Mouse (Mus musculus) induced T-regulatory cell, adult 2 months (primary cell): Measurements from ENCODE around the gene Prr18.

Experiments
- DNase-seq: peaks from one replicate; pipeline ENCODE4 v3.0.0-alpha.2; 2012; ENCODE audit warnings: low read depth

Prr18 gene

GRCm38 (mm10) chr17:8340407-8341359 is 3.4 kb downstream of the Prr18 start:
- DNase-seq, result peak; percentile 31

- no peak for DNase-seq
Measured at GRCm38 (mm10) chr17:8341360-8341963, 4.2 kb downstream of the Prr18 start.

- DNase-seq, result peak; percentile 67
Measured at GRCm38 (mm10) chr17:8342706-8343105, 5.4 kb downstream of the Prr18 start.

- no peak for DNase-seq
Measured at GRCm38 (mm10) chr17:8343416-8343815, 6.2 kb downstream of the Prr18 start.

GRCm38 (mm10) chr17:8347765-8348285 is 10.6 kb downstream of the Prr18 start:
- DNase-seq, result no peak

GRCm38 (mm10) chr17:8348941-8349340 is 11.7 kb downstream of the Prr18 start:
- DNase-seq, result no peak

GRCm38 (mm10) chr17:8351088-8351487 is 13.8 kb downstream of the Prr18 start:
- DNase-seq, result no peak

GRCm38 (mm10) chr17:8355692-8356091 is 18.4 kb downstream of the Prr18 start, which contains the start of gene T2:
Gene T2 (plus strand): TSS chr17:8355992.
- DNase-seq, result no peak

GRCm38 (mm10) chr17:8357498-8357897 is 20.2 kb downstream of the Prr18 start:
- no peak for DNase-seq

- no peak for DNase-seq
Measured at GRCm38 (mm10) chr17:8360876-8361275, 23.6 kb downstream of the Prr18 start.

- DNase-seq, result no peak
Measured at GRCm38 (mm10) chr17:8361281-8362103, 24.2 kb downstream of the Prr18 start.

GRCm38 (mm10) chr17:8367514-8368480 is 30.5 kb downstream of the Prr18 start:
- DNase-seq, result no peak

- DNase-seq, result no peak
Measured at GRCm38 (mm10) chr17:8368570-8368969, 31.3 kb downstream of the Prr18 start.

GRCm38 (mm10) chr17:8369171-8369570 is 31.9 kb downstream of the Prr18 start:
- DNase-seq, result no peak

- no peak for DNase-seq
Measured at GRCm38 (mm10) chr17:8370634-8371229, 33.5 kb downstream of the Prr18 start.

- DNase-seq, result peak; percentile 82
Measured at GRCm38 (mm10) chr17:8371834-8372233, 34.6 kb downstream of the Prr18 start.

- DNase-seq, result peak; percentile 88
Measured at GRCm38 (mm10) chr17:8372286-8373046, 35.2 kb downstream of the Prr18 start.

- no peak for DNase-seq
Measured at GRCm38 (mm10) chr17:8377298-8377697, 40.0 kb downstream of the Prr18 start.

- no peak for DNase-seq
Measured at GRCm38 (mm10) chr17:8385441-8385840, 48.2 kb downstream of the Prr18 start.

- DNase-seq, result peak; percentile 72
Measured at GRCm38 (mm10) chr17:8388463-8388862, 51.2 kb downstream of the Prr18 start.
